Mouse (Mus musculus) liver, embryonic 15.5 days (tissue): ENCODE measurements around the gene Smim24. TPM values are rescaled to one million over a fixed set of nuclear protein-coding genes. Genes with fewer than 3 reads are reported as not detected.

Source experiments
- ATAC-seq: fragments of 200-750 bp; cut with Nextera tagmentation; 2 replicates; pipeline ENCODE4 v1.8.0; 2017; ENCODE audit warnings: moderate number of reproducible peaks, mild to moderate bottlenecking, moderate library complexity; ENCODE audit not compliant: insufficient read depth
- H3K27ac ChIP-seq: fragments of 300-500 bp; sonication (generic); replicated peaks from 2 replicates; pipeline ENCODE4 v1.5.1; 2015; ENCODE audit warnings: mild to moderate bottlenecking, inconsistent platforms
- H3K27me3 ChIP-seq: fragments of 300-500 bp; sonication (generic); 2 replicates; pipeline ENCODE4 v1.6.1; 2015; ENCODE audit warnings: mild to moderate bottlenecking, inconsistent platforms
- H3K36me3 ChIP-seq: fragments of 300-500 bp; sonication (generic); replicated peaks from 2 replicates; pipeline ENCODE4 v1.6.1; 2015; ENCODE audit warnings: moderate library complexity, mild to moderate bottlenecking, inconsistent platforms
- H3K4me1 ChIP-seq: fragments of 300-500 bp; sonication (generic); replicated peaks from 2 replicates; pipeline ENCODE4 v1.6.1; 2015; ENCODE audit warnings: inconsistent platforms
- H3K4me2 ChIP-seq: fragments of 300-500 bp; sonication (generic); 2 replicates; pipeline ENCODE4 v1.6.1; 2015; ENCODE audit warnings: moderate library complexity, mild to moderate bottlenecking, inconsistent platforms
- H3K4me3 ChIP-seq: fragments of 300-500 bp; sonication (generic); replicated peaks from 2 replicates; pipeline ENCODE4 v1.5.1; 2015; ENCODE audit warnings: mild to moderate bottlenecking, inconsistent platforms
- H3K9ac ChIP-seq: fragments of 300-500 bp; sonication (generic); 2 replicates; pipeline ENCODE4 v1.6.1; 2015; ENCODE audit warnings: moderate library complexity, mild to moderate bottlenecking, inconsistent platforms
- H3K9me3 ChIP-seq: fragments of 300-500 bp; sonication (generic); replicated peaks from 2 replicates; pipeline ENCODE4 v1.6.1; 2016; ENCODE audit warnings: inconsistent platforms
- WGBS: fragments of 180-500 bp; shearing (Covaris S2); methylation state at CpG from one replicate; pipeline ENCODE4 v1.1.7; 2015; ENCODE audit warnings: mixed read lengths; ENCODE audit not compliant: insufficient replicate concordance; 5-methylcytosine and 5-hydroxymethylcytosine counted together
- polyA plus RNA-seq: library from polyadenylated mRNA; unstranded; fragments of >200 nt; fragmentation: Nextera tagmentation; extraction: Ambion mirVana; gene quantifications from 2 replicates; pipeline ENCODE4 v1.2.1, GENCODE M21; 2015

Smim24 gene
- polyA plus RNA-seq, 1 experiment from 2014 or later, result 1.9 TPM

- Histone ChIP-seq H3K27ac (peak overlapping the region; percentile 74), H3K4me2 (peak overlapping the region; percentile 97), H3K27me3 (no peaks in the 10 kb centered on the region), H3K36me3 (peaks cover 21% of the 10 kb centered on the region), H3K9me3 (no peaks in the 10 kb centered on the region), H3K9ac (peak overlapping the region; percentile 100), H3K4me1 (peaks cover 84% of the 10 kb centered on the region), H3K4me3 (peak overlapping the region; percentile 97)
- WGBS, result 26% methylated on average over 12 of the region's 12 CpGs
- no peak for ATAC-seq
Measured at GRCm38 (mm10) chr10:81356352-81356990, 36.4 kb upstream of the Smim24 start.

GRCm38 (mm10) chr10:81356991-81357844, 35.6 kb upstream of the Smim24 start, which contains the start of gene Mfsd12:
Mfsd12 (plus strand) TSS chr10:81357491.
- ATAC-seq, result peak; percentile 85
- H3K9me3 ChIP-seq, result no peaks in the 10 kb centered on the region
- peak within 1 kb of the TSS; percentile 97 for H3K4me3 ChIP-seq
- peaks cover 84% of the 10 kb centered on the region for H3K4me1 ChIP-seq
- WGBS, result 1% methylated on average over 75 of the region's 79 CpGs
- H3K4me2 ChIP-seq, result peak within 1 kb of the TSS; percentile 97
- no peaks in the 10 kb centered on the region for H3K27me3 ChIP-seq
- H3K27ac ChIP-seq, result peak within 1 kb of the TSS; percentile 96
- peak within 1 kb of the TSS; percentile 100 for H3K9ac ChIP-seq
- peaks cover 29% of the 10 kb centered on the region for H3K36me3 ChIP-seq

- Histone ChIP-seq H3K27ac (peak overlapping the region; percentile 96), H3K4me1 (peaks cover 86% of the 10 kb centered on the region), H3K36me3 (peaks cover 37% of the 10 kb centered on the region), H3K4me2 (peak overlapping the region; percentile 97), H3K27me3 (no peaks in the 10 kb centered on the region), H3K4me3 (peak overlapping the region; percentile 97), H3K9ac (peak overlapping the region; percentile 100), H3K9me3 (no peaks in the 10 kb centered on the region)
- no peak for ATAC-seq
- WGBS, result 20% methylated on average over 4 of the region's 4 CpGs
Measured at GRCm38 (mm10) chr10:81358209-81358608, 34.6 kb upstream of the Smim24 start.

- H3K36me3 ChIP-seq, result peaks cover 44% of the 10 kb centered on the region
- H3K4me1 ChIP-seq, result peaks cover 92% of the 10 kb centered on the region
- ATAC-seq, result no peak
- no peaks in the 10 kb centered on the region for H3K27me3 ChIP-seq
- H3K27ac ChIP-seq, result peak overlapping the region; percentile 96
- no peaks in the 10 kb centered on the region for H3K9me3 ChIP-seq
- H3K4me2 ChIP-seq, result peak overlapping the region; percentile 97
- H3K9ac ChIP-seq, result peak overlapping the region; percentile 100
- H3K4me3 ChIP-seq, result peak overlapping the region; percentile 97
- 37% methylated on average over 1 of the region's 1 CpGs for WGBS
Measured at GRCm38 (mm10) chr10:81358841-81359240, 34.0 kb upstream of the Smim24 start.

GRCm38 (mm10) chr10:81360721-81361120, 32.1 kb upstream of the Smim24 start:
- peak overlapping the region; percentile 97 for H3K4me2 ChIP-seq
- H3K9ac ChIP-seq, result peak overlapping the region; percentile 58
- H3K9me3 ChIP-seq, result no peaks in the 10 kb centered on the region
- H3K27me3 ChIP-seq, result no peaks in the 10 kb centered on the region
- H3K27ac ChIP-seq, result peak overlapping the region; percentile 96
- no peak overlapping the region for H3K4me3 ChIP-seq
- peaks cover 55% of the 10 kb centered on the region for H3K36me3 ChIP-seq
- 67% methylated on average over 8 of the region's 8 CpGs for WGBS
- peaks cover 96% of the 10 kb centered on the region for H3K4me1 ChIP-seq
- ATAC-seq, result no peak

- peak; percentile 85 for ATAC-seq
- H3K4me1 ChIP-seq, result peaks cover 99% of the 10 kb centered on the region
- WGBS, result 18% methylated on average over 12 of the region's 12 CpGs
- H3K4me3 ChIP-seq, result peak overlapping the region; percentile 4
- peak overlapping the region; percentile 97 for H3K4me2 ChIP-seq
- H3K9me3 ChIP-seq, result no peaks in the 10 kb centered on the region
- H3K27me3 ChIP-seq, result no peaks in the 10 kb centered on the region
- peak overlapping the region; percentile 96 for H3K27ac ChIP-seq
- H3K9ac ChIP-seq, result peak overlapping the region; percentile 58
- peaks cover 70% of the 10 kb centered on the region for H3K36me3 ChIP-seq
Measured at GRCm38 (mm10) chr10:81362336-81362949, 30.4 kb upstream of the Smim24 start.

- peak overlapping the region; percentile 9 for H3K4me3 ChIP-seq
- WGBS, result 65% methylated on average over 54 of the region's 54 CpGs
- peak overlapping the region; percentile 58 for H3K9ac ChIP-seq
- no peaks in the 10 kb centered on the region for H3K27me3 ChIP-seq
- peak overlapping the region; percentile 97 for H3K4me2 ChIP-seq
- H3K4me1 ChIP-seq, result peaks cover 99% of the 10 kb centered on the region
- no peaks in the 10 kb centered on the region for H3K9me3 ChIP-seq
- H3K36me3 ChIP-seq, result peaks cover 83% of the 10 kb centered on the region
- peak overlapping the region; percentile 96 for H3K27ac ChIP-seq
- no peak for ATAC-seq
Measured at GRCm38 (mm10) chr10:81363436-81364346, 29.2 kb upstream of the Smim24 start.

GRCm38 (mm10) chr10:81364666-81365065, 28.2 kb upstream of the Smim24 start:
- H3K27ac ChIP-seq, result peak overlapping the region; percentile 96
- peaks cover 89% of the 10 kb centered on the region for H3K36me3 ChIP-seq
- H3K27me3 ChIP-seq, result no peaks in the 10 kb centered on the region
- H3K4me2 ChIP-seq, result peak overlapping the region; percentile 97
- no peak overlapping the region for H3K9ac ChIP-seq
- H3K4me1 ChIP-seq, result peaks cover 89% of the 10 kb centered on the region
- ATAC-seq, result no peak
- H3K9me3 ChIP-seq, result no peaks in the 10 kb centered on the region
- 61% methylated on average over 28 of the region's 28 CpGs for WGBS
- H3K4me3 ChIP-seq, result no peak overlapping the region

GRCm38 (mm10) chr10:81365073-81365472, 27.8 kb upstream of the Smim24 start:
- H3K36me3 ChIP-seq, result peaks cover 89% of the 10 kb centered on the region
- H3K9ac ChIP-seq, result no peak overlapping the region
- ATAC-seq, result no peak
- H3K9me3 ChIP-seq, result no peaks in the 10 kb centered on the region
- peak overlapping the region; percentile 96 for H3K27ac ChIP-seq
- WGBS, result 52% methylated on average over 4 of the region's 4 CpGs
- H3K27me3 ChIP-seq, result no peaks in the 10 kb centered on the region
- H3K4me3 ChIP-seq, result no peak overlapping the region
- H3K4me2 ChIP-seq, result peak overlapping the region; percentile 97; the same call in 1 of the 2 replicates
- peaks cover 85% of the 10 kb centered on the region for H3K4me1 ChIP-seq

- H3K4me2 ChIP-seq, result peak within 1 kb of the TSS; percentile 97
- H3K36me3 ChIP-seq, result peaks cover 89% of the 10 kb centered on the region
- H3K4me1 ChIP-seq, result peaks cover 77% of the 10 kb centered on the region
- no peaks in the 10 kb centered on the region for H3K27me3 ChIP-seq
- no peak within 1 kb of the TSS for H3K4me3 ChIP-seq
- no peaks in the 10 kb centered on the region for H3K9me3 ChIP-seq
- ATAC-seq, result no peak
- H3K9ac ChIP-seq, result no peak within 1 kb of the TSS
- H3K27ac ChIP-seq, result peak within 1 kb of the TSS; percentile 96
- 26% methylated on average over 12 of the region's 12 CpGs for WGBS
Measured at GRCm38 (mm10) chr10:81365672-81366476, 27.0 kb upstream of the Smim24 start, which contains the start of gene 4930404N11Rik. 4930404N11Rik (minus strand) TSS chr10:81365816.
